Mouse (Mus musculus) kidney, postnatal 0 days (tissue): ENCODE measurements around the gene Olfr907. TPM values are rescaled to one million over a fixed set of nuclear protein-coding genes. Genes with fewer than 3 reads are reported as not detected.

Source experiments
- ATAC-seq: fragments of 200-750 bp; cut with Nextera tagmentation; replicated peaks from 2 replicates; pipeline ENCODE4 v1.8.0; 2017; ENCODE audit warnings: low read depth, moderate number of reproducible peaks, moderate TSS enrichment, moderate library complexity; ENCODE audit not compliant: low FRiP score
- DNase-seq: peaks from one replicate; pipeline ENCODE4 v3.0.0-alpha.2; 2016; ENCODE audit warnings: low spot score
- H3K27ac ChIP-seq: fragments of 300-500 bp; sonication (generic); 2 replicates; pipeline ENCODE4 v1.5.1; 2014; ENCODE audit warnings: mild to moderate bottlenecking
- H3K27me3 ChIP-seq: fragments of 300-500 bp; sonication (generic); 2 replicates; pipeline ENCODE4 v1.6.1; 2014; ENCODE audit warnings: low read length, mixed read lengths; ENCODE audit not compliant: insufficient read depth
- H3K36me3 ChIP-seq: fragments of 300-500 bp; sonication (generic); 2 replicates; pipeline ENCODE4 v1.6.1; 2014; ENCODE audit warnings: low read length, mixed read lengths; ENCODE audit not compliant: insufficient read depth
- H3K4me1 ChIP-seq: fragments of 300-500 bp; sonication (generic); replicated peaks from 2 replicates; pipeline ENCODE4 v1.6.1; 2014; ENCODE audit warnings: antibody characterized with exemption, low read length, mixed read lengths; ENCODE audit not compliant: insufficient read depth
- H3K4me2 ChIP-seq: fragments of 300-500 bp; sonication (generic); 2 replicates; pipeline ENCODE4 v1.6.1; 2014; ENCODE audit warnings: mild to moderate bottlenecking, low read length, moderate library complexity, mixed read lengths
- H3K4me3 ChIP-seq: fragments of 300-500 bp; sonication (generic); replicated peaks from 2 replicates; pipeline ENCODE4 v1.5.1; 2014; ENCODE audit warnings: low read depth, low read length
- H3K9ac ChIP-seq: fragments of 300-500 bp; sonication (generic); 2 replicates; pipeline ENCODE4 v1.6.1; 2014; ENCODE audit warnings: low read depth, low read length
- H3K9me3 ChIP-seq: fragments of 300-500 bp; sonication (generic); replicated peaks from 2 replicates; pipeline ENCODE4 v1.6.1; 2016; ENCODE audit warnings: low read length, inconsistent platforms, mixed read lengths
- CTCF ChIP-seq: IDR thresholded peaks from 2 replicates; pipeline ENCODE4 v1.5.1; 2016; ENCODE audit warnings: antibody characterized with exemption, low read depth, mild to moderate bottlenecking, moderate library complexity
- WGBS: fragments of 180-500 bp; shearing (Covaris S2); extraction: QIAGEN DNeasy Blood & Tissue Kit; methylation state at CpG from one replicate; pipeline ENCODE4 v1.1.7; 2014; 5-methylcytosine and 5-hydroxymethylcytosine counted together
- polyA plus RNA-seq: library from polyadenylated mRNA; unstranded; fragments of >200 nt; fragmentation: Nextera tagmentation; extraction: Ambion mirVana; gene quantifications from 2 replicates; pipeline ENCODE4 v1.2.1, GENCODE M21; 2015

Olfr907 gene
- polyA plus RNA-seq, 1 experiment from 2014 or later: not detected

GRCm38 (mm10) chr9:38537549-38537948, 41.9 kb downstream of the Olfr907 start, which contains the start of gene Olfr910:
Olfr910 (plus strand) TSS chr9:38537849.
- H3K9me3 ChIP-seq: no peaks in the 10 kb centered on the region; the same call in 1 of the 2 replicates
- H3K27ac ChIP-seq: no peak within 1 kb of the TSS
- ATAC-seq (no peak), DNase-seq (no peak)
- H3K4me1 ChIP-seq: no peaks in the 10 kb centered on the region
- no peak for TF ChIP-seq CTCF
- no peak within 1 kb of the TSS for H3K4me2 ChIP-seq
- H3K9ac ChIP-seq: no peak within 1 kb of the TSS
- H3K4me3 ChIP-seq: no peak within 1 kb of the TSS
- 86% methylated on average over 2 of the region's 2 CpGs for WGBS
- H3K36me3 ChIP-seq: no peaks in the 10 kb centered on the region
- no peaks in the 10 kb centered on the region for H3K27me3 ChIP-seq

Other genes with a start within 250 kb of the Olfr907 start
- gene Olfr143, start 243.0 kb upstream of the Olfr907 start, polyA plus RNA-seq: not detected in 2 replicates
- not detected in 2 replicates for gene Olfr895, start 227.9 kb upstream of the Olfr907 start, polyA plus RNA-seq
- gene Olfr896-ps1, start 204.7 kb upstream of the Olfr907 start, polyA plus RNA-seq: not detected in 2 replicates
- gene Olfr25, start 166.7 kb upstream of the Olfr907 start, polyA plus RNA-seq: not detected in 2 replicates
- gene Olfr898, start 147.4 kb upstream of the Olfr907 start, polyA plus RNA-seq: not detected in 2 replicates
- gene Olfr250, start 128.9 kb upstream of the Olfr907 start, polyA plus RNA-seq: not detected in 2 replicates
- gene Olfr251, start 118.7 kb upstream of the Olfr907 start, polyA plus RNA-seq: not detected in 2 replicates
- not detected in 2 replicates for gene Olfr147, start 94.1 kb upstream of the Olfr907 start, polyA plus RNA-seq
- gene Olfr901, start 66.3 kb upstream of the Olfr907 start, polyA plus RNA-seq: not detected in 2 replicates
- not detected in 2 replicates for gene Olfr902, start 48.1 kb upstream of the Olfr907 start, polyA plus RNA-seq
- not detected in 2 replicates for gene Olfr904, start 32.7 kb upstream of the Olfr907 start, polyA plus RNA-seq
- gene Olfr905, start 24.7 kb upstream of the Olfr907 start, polyA plus RNA-seq: not detected in 2 replicates
- gene Olfr906, start 8.7 kb upstream of the Olfr907 start, polyA plus RNA-seq: not detected in 2 replicates
- gene Olfr911-ps1, start 25.8 kb downstream of the Olfr907 start, polyA plus RNA-seq: not detected in 2 replicates
- gene Olfr910, start 42.0 kb downstream of the Olfr907 start, polyA plus RNA-seq: not detected in 2 replicates
- not detected in 2 replicates for gene Olfr912, start 84.4 kb downstream of the Olfr907 start, polyA plus RNA-seq
- not detected in 2 replicates for gene Olfr913, start 97.0 kb downstream of the Olfr907 start, polyA plus RNA-seq
- not detected in 2 replicates for gene Olfr914, start 109.3 kb downstream of the Olfr907 start, polyA plus RNA-seq
- gene Olfr916, start 164.1 kb downstream of the Olfr907 start, polyA plus RNA-seq: not detected in 2 replicates
- gene Olfr917, start 170.0 kb downstream of the Olfr907 start, polyA plus RNA-seq: not detected in 2 replicates
- gene Olfr918, start 178.8 kb downstream of the Olfr907 start, polyA plus RNA-seq: not detected in 2 replicates
- not detected in 2 replicates for gene Olfr919, start 207.9 kb downstream of the Olfr907 start, polyA plus RNA-seq
- 23.0 and 24.7 TPM in 2 replicates for gene Vwa5a, start 222.5 kb downstream of the Olfr907 start, polyA plus RNA-seq